In the genomic region with DNA sequence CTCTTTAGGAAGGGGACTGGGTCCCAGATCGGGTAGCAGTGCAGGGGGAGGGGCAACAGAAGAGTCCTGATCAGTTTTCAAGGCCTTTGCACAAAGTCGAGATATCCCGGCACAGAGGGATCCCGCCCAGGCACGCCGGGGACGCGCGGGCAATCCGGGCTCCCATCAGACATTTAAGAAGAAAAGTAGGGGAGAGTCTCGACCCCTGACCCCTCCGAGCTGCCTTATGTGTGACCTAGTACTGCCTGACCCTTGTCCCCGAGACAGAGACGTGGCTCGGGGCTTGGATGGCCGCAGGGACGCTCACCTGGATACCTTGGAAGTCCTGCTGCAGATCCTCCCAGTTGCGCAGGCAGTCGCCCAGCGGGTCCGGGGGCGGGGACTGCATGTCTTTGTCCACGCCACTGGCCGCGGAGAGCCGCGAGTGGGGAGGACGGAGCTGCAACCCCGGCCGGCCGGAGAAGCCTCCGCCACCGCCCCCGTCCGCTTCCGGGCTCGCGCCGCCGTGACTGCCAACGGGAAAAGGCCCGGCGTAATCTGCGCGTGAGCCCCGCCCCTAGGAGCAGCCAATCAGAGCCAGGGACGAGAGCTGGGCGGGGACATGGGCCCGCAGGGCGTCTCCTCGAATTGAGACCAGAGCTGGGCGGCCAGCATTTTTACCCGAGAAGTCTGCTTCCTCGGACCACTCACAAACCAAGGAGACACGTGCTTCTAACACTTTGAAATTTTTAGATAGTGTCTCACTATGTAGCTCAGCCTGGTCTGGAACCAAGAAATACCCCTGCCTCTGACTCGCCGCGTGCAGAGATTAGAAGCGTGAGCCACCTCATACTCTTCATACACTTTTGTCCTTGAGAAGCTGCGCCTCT, we compare ENCODE assay signal across 8 mouse cellular contexts. TPM values are rescaled to one million over a fixed set of nuclear protein-coding genes. Genes with fewer than 3 reads are reported as not detected.
DNase-seq lines count a peak whose midpoint lies in the region; ATAC-seq and TF ChIP-seq lines count a peak whose summit lies in the region.

A gene (minus strand): TSS at position 708 of the 869 bp plus-strand sequence.

- peak; percentile 96 for DNase-seq in brain, embryonic 14.5 days (ENCODE audit: low read depth)
- DNase-seq in kidney, postnatal 0 days (ENCODE audit: low spot score): peak; percentile 98
- DNase-seq in liver, embryonic 11.5 days (ENCODE audit: low spot score): peak; percentile 93
- DNase-seq in naive thymus-derived CD4-positive, alpha-beta T cell, adult 2 months (ENCODE audit: low read depth): peak; percentile 91

- peak; percentile 97 for ATAC-seq in heart, embryonic 12.5 days (ENCODE audit: insufficient number of reproducible peaks, low FRiP score)
- peak; percentile 94 for ATAC-seq in kidney, postnatal 0 days (replicated peaks; ENCODE audit: low FRiP score, low read depth)
- peak; percentile 97 for ATAC-seq in liver, embryonic 11.5 days (replicated peaks; ENCODE audit: low FRiP score)
- ATAC-seq in stomach, embryonic 14.5 days (ENCODE audit: insufficient number of reproducible peaks, insufficient read depth, low FRiP score, low read depth): peak; percentile 97

- H3K9me3 ChIP-seq in erythroblast, embryonic 14.5 days (ENCODE audit: control insufficient read depth, low read length): peaks cover 9% of the 10 kb centered on the region
- H3K9me3 ChIP-seq in heart, embryonic 12.5 days (replicated peaks): peaks cover 17% of the 10 kb centered on the region
- H3K9me3 ChIP-seq in kidney, postnatal 0 days (replicated peaks; ENCODE audit: low read length): no peaks in the 10 kb centered on the region
- H3K9me3 ChIP-seq in liver, embryonic 11.5 days (ENCODE audit: control insufficient read depth, low read length): peaks cover 8% of the 10 kb centered on the region; the same call in 1 of the 2 replicates
- H3K9me3 ChIP-seq in stomach, embryonic 14.5 days (ENCODE audit: control insufficient read depth, low read depth, low read length): peaks cover 6% of the 10 kb centered on the region; the same call in 1 of the 2 replicates

- peak; percentile 84 for TF ChIP-seq POLR2A in brain, embryonic 14.5 days (IDR thresholded peaks at IDR 0.05; ENCODE audit: borderline replicate concordance, extremely low read depth, insufficient read depth, insufficient read length, poor library complexity, severe bottlenecking)

- H3K27ac ChIP-seq in heart, embryonic 12.5 days (ENCODE audit: poor library complexity, severe bottlenecking): peak within 1 kb of the TSS; percentile 76
- H3K27ac ChIP-seq in kidney, postnatal 0 days: peak within 1 kb of the TSS; percentile 74
- no peak within 1 kb of the TSS for H3K27ac ChIP-seq in liver, embryonic 11.5 days (ENCODE audit: low read depth, low read length)
- peak within 1 kb of the TSS; percentile 29; the same call in 1 of the 2 replicates for H3K27ac ChIP-seq in stomach, embryonic 14.5 days (ENCODE audit: low read length)

- H3K4me3 ChIP-seq in C2C12 (ENCODE audit: insufficient read depth, poor library complexity, severe bottlenecking): peak within 1 kb of the TSS; percentile 71
- peak within 1 kb of the TSS; percentile 71 for H3K4me3 ChIP-seq in erythroblast, embryonic 14.5 days (replicated peaks)
- peak within 1 kb of the TSS; percentile 84 for H3K4me3 ChIP-seq in heart, embryonic 12.5 days
- H3K4me3 ChIP-seq in kidney, postnatal 0 days (replicated peaks; ENCODE audit: low read depth, low read length): peak within 1 kb of the TSS; percentile 87
- peak within 1 kb of the TSS; percentile 88 for H3K4me3 ChIP-seq in liver, embryonic 11.5 days (ENCODE audit: low read depth, low read length)
- H3K4me3 ChIP-seq in stomach, embryonic 14.5 days (ENCODE audit: low read depth, low read length): peak within 1 kb of the TSS; percentile 68

- peaks cover 20% of the 10 kb centered on the region for H3K4me1 ChIP-seq in erythroblast, embryonic 14.5 days (ENCODE audit: control insufficient read depth)
- peaks cover 15% of the 10 kb centered on the region for H3K4me1 ChIP-seq in heart, embryonic 12.5 days (replicated peaks)
- 0 out of 2 replicates have a peak, but pooled peaks cover 7% of the 10 kb centered on the region for H3K4me1 ChIP-seq in kidney, postnatal 0 days (replicated peaks; ENCODE audit: insufficient read depth, low read length)
- peaks cover 9% of the 10 kb centered on the region for H3K4me1 ChIP-seq in liver, embryonic 11.5 days (replicated peaks; ENCODE audit: control insufficient read depth, insufficient read depth, low read length)
- H3K4me1 ChIP-seq in stomach, embryonic 14.5 days (ENCODE audit: control insufficient read depth, insufficient read depth, low read length): 0 out of 2 replicates have a peak, but pooled peaks cover 5% of the 10 kb centered on the region

- H3K9ac ChIP-seq in heart, embryonic 12.5 days: peak within 1 kb of the TSS; percentile 88
- peak within 1 kb of the TSS; percentile 82 for H3K9ac ChIP-seq in kidney, postnatal 0 days (ENCODE audit: low read depth, low read length)
- peak within 1 kb of the TSS; percentile 75 for H3K9ac ChIP-seq in liver, embryonic 11.5 days (ENCODE audit: low read depth, low read length)
- H3K9ac ChIP-seq in stomach, embryonic 14.5 days (replicated peaks; ENCODE audit: low read depth, low read length): peak within 1 kb of the TSS; percentile 41

- peaks cover 19% of the 10 kb centered on the region for H3K36me3 ChIP-seq in C2C12 (ENCODE audit: control insufficient read depth, insufficient read depth)
- no peaks in the 10 kb centered on the region; the same call in 1 of the 2 replicates for H3K36me3 ChIP-seq in erythroblast, embryonic 14.5 days (ENCODE audit: control insufficient read depth)
- H3K36me3 ChIP-seq in heart, embryonic 12.5 days: peaks cover 18% of the 10 kb centered on the region
- H3K36me3 ChIP-seq in kidney, postnatal 0 days (ENCODE audit: insufficient read depth, low read length): peaks cover 8% of the 10 kb centered on the region; the same call in 1 of the 2 replicates
- H3K36me3 ChIP-seq in liver, embryonic 11.5 days (ENCODE audit: control insufficient read depth, insufficient read depth, low read length): no peaks in the 10 kb centered on the region
- H3K36me3 ChIP-seq in stomach, embryonic 14.5 days (ENCODE audit: control insufficient read depth, insufficient read depth, low read length): no peaks in the 10 kb centered on the region

- peak within 1 kb of the TSS; percentile 64 for H3ac ChIP-seq in C2C12 (ENCODE audit: control insufficient read depth, insufficient read length, low read depth)

- WGBS in heart, embryonic 12.5 days: 1% methylated on average over 60 of the region's 60 CpGs
- under 1% methylated on average over 60 of the region's 60 CpGs for WGBS in kidney, postnatal 0 days
- WGBS in liver, embryonic 11.5 days: under 1% methylated on average over 56 of the region's 60 CpGs
- WGBS in stomach, embryonic 14.5 days: under 1% methylated on average over 60 of the region's 60 CpGs

- H3K79me3 ChIP-seq in C2C12 (ENCODE audit: low read depth): peaks cover 2% of the 10 kb centered on the region

- peaks cover 11% of the 10 kb centered on the region for H3K79me2 ChIP-seq in C2C12 (ENCODE audit: control insufficient read depth, insufficient read depth)

- TF ChIP-seq CTCF in C2C12 (IDR thresholded peaks at IDR 0.05; ENCODE audit: control insufficient read depth, insufficient read depth, insufficient read length): no peak
- no peak for TF ChIP-seq CTCF in brain, embryonic 14.5 days (IDR thresholded peaks at IDR 0.05; ENCODE audit: borderline replicate concordance, extremely low read depth, insufficient read depth, insufficient read length)
- TF ChIP-seq CTCF in kidney, postnatal 0 days (IDR thresholded peaks at IDR 0.05; ENCODE audit: low read depth): no peak

- peak within 1 kb of the TSS; percentile 92 for H3K4me2 ChIP-seq in heart, embryonic 12.5 days
- H3K4me2 ChIP-seq in kidney, postnatal 0 days (ENCODE audit: low read length): peak within 1 kb of the TSS; percentile 94
- H3K4me2 ChIP-seq in liver, embryonic 11.5 days: peak within 1 kb of the TSS; percentile 99
- H3K4me2 ChIP-seq in stomach, embryonic 14.5 days (replicated peaks; ENCODE audit: low read depth, low read length): peak within 1 kb of the TSS; percentile 67

- H3K27me3 ChIP-seq in C2C12 (ENCODE audit: control insufficient read depth, insufficient read depth, insufficient read length): no peaks in the 10 kb centered on the region
- H3K27me3 ChIP-seq in erythroblast, embryonic 14.5 days (ENCODE audit: control insufficient read depth): peaks cover 9% of the 10 kb centered on the region
- H3K27me3 ChIP-seq in heart, embryonic 12.5 days (replicated peaks): 0 out of 2 replicates have a peak, but pooled peaks cover 7% of the 10 kb centered on the region
- H3K27me3 ChIP-seq in kidney, postnatal 0 days (ENCODE audit: insufficient read depth, low read length): no peaks in the 10 kb centered on the region
- H3K27me3 ChIP-seq in liver, embryonic 11.5 days (replicated peaks; ENCODE audit: control insufficient read depth, insufficient read depth, low read length): no peaks in the 10 kb centered on the region
- no peaks in the 10 kb centered on the region for H3K27me3 ChIP-seq in stomach, embryonic 14.5 days (ENCODE audit: control insufficient read depth, insufficient read depth, low read length)

TF ChIP-seq in C2C12, 6 proteins besides CTCF, POLR2A, EP300 and RAD21:
- no peak for TF ChIP-seq MYOG (IDR thresholded peaks at IDR 0.05; ENCODE audit: control insufficient read depth, extremely low read depth, insufficient read length)
- no peak for TF ChIP-seq MYOD1 (IDR thresholded peaks at IDR 0.05; ENCODE audit: control insufficient read depth, insufficient read length, low read depth)
- no peak for TF ChIP-seq FOSL1 (IDR thresholded peaks at IDR 0.05; ENCODE audit: insufficient read depth, low read length, poor library complexity, severe bottlenecking)
- no peak for TF ChIP-seq USF1 (IDR thresholded peaks at IDR 0.05; ENCODE audit: low read depth)
- TF ChIP-seq CEBPB (IDR thresholded peaks at IDR 0.05; ENCODE audit: low read depth): no peak
- TF ChIP-seq MAX (IDR thresholded peaks at IDR 0.05): no peak

RNA-seq across cellular contexts. Expression of the gene that starts here (rescaled TPM):
- polyA plus RNA-seq in C2C12 (2012; fragmentation: generic; extraction: Trizol): 75.2 TPM
- polyA plus RNA-seq in brain, embryonic 14.5 days (2012; rRNA removed): 36.9 and 39.3 TPM in 2 replicates
- 0.17 and 0.25 TPM in 2 replicates for polyA plus RNA-seq in erythroblast, embryonic 14.5 days (2012)
- polyA plus RNA-seq in heart, embryonic 12.5 days (2016; fragmentation: Nextera tagmentation; extraction: Ambion mirVana): 34.5 and 35.8 TPM in 2 replicates
- 80.1 and 81.7 TPM in 2 replicates for polyA plus RNA-seq in kidney, postnatal 0 days (2015; fragmentation: Nextera tagmentation; extraction: Ambion mirVana)
- polyA plus RNA-seq in liver, embryonic 11.5 days (2014; fragmentation: Nextera tagmentation; extraction: Ambion mirVana): 23.2 and 23.7 TPM in 2 replicates
- polyA plus RNA-seq in stomach, embryonic 14.5 days (2014; fragmentation: Nextera tagmentation; extraction: Ambion mirVana): 45.3 and 48.2 TPM in 2 replicates

Comparison
In these comparisons a context has a peak if more than half of its experiments do, and no peak if none do; other contexts are left out.
1. RNA of the gene that starts here (polyA plus RNA-seq): 80.1 to 81.7 TPM in kidney, postnatal 0 days, 75.2 TPM in C2C12 (single experiment), 45.3 to 48.2 TPM in stomach, embryonic 14.5 days, 36.9 to 39.3 TPM in brain, embryonic 14.5 days, 34.5 to 35.8 TPM in heart, embryonic 12.5 days and 23.2 to 23.7 TPM in liver, embryonic 11.5 days; 0.17 to 0.25 TPM in erythroblast, embryonic 14.5 days; every median in the first group is over 10 times any median in the second.
2. Peak in every context shown above with its lines, with median percentiles within 50 percentile points of each other: H3K4me3 ChIP-seq, DNase-seq, ATAC-seq, H3K4me2 ChIP-seq and H3K9ac ChIP-seq.